Mouse (Mus musculus): Measurements from ENCODE around the gene Rock2. TPM values are rescaled to one million over a fixed set of nuclear protein-coding genes. Genes with fewer than 3 reads are reported as not detected.
A peak's percentile ranks its signal among the peaks of the same experiment; 100 is the strongest.

Gene Rock2
- total RNA-seq, 2 experiments from 2014 or later, result 78.1 to 93.7 TPM

GRCm38 (mm10) chr12:16872006-16872405 is 22.7 kb upstream of the Rock2 start:
- no peak for DNase-seq

- DNase-seq, result no peak
These were observed 21.7 kb upstream of the Rock2 start for GRCm38 (mm10) chr12:16872926-16873464.

DNA sequence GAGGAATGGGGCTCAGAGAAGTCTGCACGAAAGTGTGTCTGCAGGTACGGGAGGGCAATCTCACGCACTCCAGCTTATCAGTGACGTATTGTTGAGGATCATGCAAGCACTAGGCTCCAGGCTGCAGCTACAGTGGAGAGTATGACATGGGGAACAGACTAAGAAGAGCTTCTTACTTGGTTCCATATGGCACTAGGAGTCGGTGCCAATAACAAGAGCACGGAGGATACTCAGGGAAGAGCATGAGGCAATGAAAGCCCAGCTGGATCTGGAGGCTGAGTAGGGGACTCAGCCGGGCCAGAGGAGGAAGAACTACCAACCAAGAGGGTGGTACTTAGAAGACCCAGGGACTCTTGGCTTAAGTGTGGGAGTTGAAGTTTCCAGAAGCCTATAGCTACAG is 21.1 kb upstream of the Rock2 start:
- no peak for DNase-seq

- peak; percentile 74 to 80 for DNase-seq
These were observed 20.6 kb upstream of the Rock2 start for GRCm38 (mm10) chr12:16874086-16874485.

DNA sequence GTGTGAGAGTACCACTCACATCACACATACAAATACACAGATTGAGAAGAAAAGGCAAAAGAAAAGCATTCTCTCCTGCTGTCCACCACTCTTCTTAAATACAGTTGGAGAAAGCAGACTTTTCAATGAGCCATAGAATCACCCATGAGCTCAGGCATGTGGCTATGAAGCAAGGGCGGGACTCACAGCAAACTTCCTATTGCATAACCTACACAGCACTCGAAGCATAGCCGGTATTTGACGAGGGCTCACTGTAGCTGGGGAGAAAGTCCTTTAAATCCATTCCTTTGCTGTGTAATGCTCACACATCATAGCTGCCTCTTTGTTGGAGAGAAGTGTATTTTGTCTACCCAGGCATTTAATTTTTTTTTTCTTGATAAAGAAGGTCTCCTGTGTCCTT is 19.4 kb upstream of the Rock2 start:
- DNase-seq, result no peak

- DNase-seq, result no peak
These were observed 19.0 kb upstream of the Rock2 start for GRCm38 (mm10) chr12:16875678-16876077.

DNA sequence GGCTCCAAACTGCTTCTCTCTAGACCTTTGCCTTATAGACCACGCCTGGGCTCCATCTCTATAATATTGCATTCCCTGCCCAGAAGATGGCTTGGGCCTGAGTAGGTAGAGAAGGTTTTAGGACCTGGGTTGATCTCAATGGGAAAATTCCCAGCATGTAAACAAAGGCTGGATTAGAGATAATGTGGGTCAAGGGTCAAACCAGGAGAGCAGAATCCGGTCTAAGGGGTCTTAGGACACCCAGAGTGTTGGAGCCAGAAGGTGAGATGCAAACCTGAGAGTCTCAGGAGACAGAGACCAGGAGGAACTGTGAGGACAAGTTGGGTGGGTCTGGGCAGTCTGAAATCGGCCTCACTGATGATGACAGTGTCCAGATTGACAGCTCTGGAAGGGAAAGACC is 18.0 kb upstream of the Rock2 start:
- no peak for DNase-seq

DNA sequence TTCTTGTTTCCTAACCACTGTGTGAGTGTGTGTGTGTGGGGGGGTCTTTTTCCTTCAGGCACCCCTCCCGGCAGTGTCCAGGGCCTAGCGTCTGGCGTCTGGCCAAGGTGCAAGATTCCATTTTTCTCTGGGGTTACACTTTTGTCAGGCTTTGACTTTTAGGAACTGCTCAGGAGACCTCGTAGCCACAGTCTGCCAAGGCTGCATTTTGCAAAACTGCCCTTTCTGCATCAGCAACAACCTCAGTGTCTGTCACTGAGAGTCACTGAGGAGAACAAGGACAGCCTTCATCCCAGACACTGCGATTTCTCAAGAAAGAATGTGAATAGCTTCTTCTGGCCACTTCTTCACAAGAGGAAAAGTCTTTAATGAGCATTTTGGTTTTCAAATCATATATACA is 17.6 kb upstream of the Rock2 start:
- peak; percentile 60 to 75 for DNase-seq

- no peak for DNase-seq
These were observed 17.0 kb upstream of the Rock2 start for GRCm38 (mm10) chr12:16877679-16878078.

GRCm38 (mm10) chr12:16879369-16879768 is 15.3 kb upstream of the Rock2 start:
- no peak for DNase-seq

DNA sequence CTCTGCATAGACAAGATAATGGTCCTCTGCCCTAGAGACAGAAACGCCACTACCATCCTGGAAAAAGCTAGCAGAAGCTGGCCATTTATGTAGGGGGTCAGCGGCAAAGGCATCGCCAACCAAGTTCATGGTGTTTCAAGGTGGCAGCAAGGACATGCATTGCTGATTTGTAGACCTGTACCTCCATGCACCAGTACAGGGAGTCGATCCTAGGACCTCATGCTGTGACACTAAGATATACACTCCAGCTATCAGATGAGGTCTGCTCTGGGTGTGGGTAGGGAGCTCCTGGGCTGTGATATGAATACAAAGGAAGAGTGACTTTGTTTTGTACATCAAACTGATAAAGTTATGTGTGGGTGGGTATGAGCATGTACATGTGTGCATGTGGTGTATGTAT is 14.6 kb upstream of the Rock2 start:
- no peak for DNase-seq

GRCm38 (mm10) chr12:16882442-16882841 is 12.3 kb upstream of the Rock2 start:
- no peak for DNase-seq

DNA sequence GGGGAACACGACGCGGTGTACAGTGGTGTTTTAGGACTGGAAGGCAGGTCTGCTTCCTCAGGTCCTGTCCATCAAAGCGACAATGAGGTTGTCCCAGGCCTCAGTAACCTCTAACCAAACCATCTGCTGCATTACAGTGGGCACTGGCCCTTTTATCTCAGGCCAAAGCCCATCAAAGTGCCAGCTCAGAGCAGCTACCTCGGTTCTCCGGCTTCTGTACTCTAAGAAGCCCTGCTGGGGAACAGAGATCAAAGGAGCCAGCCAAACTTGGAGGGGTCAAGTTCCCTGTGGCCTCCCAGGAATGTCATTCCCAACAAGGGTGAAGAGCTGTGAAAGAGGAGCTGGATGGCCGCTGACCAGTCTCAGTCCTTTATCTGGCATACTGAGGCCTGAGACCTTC is 11.6 kb upstream of the Rock2 start:
- peak; percentile 52 to 54 for DNase-seq

GRCm38 (mm10) chr12:16884534-16884933 is 10.2 kb upstream of the Rock2 start:
- DNase-seq, result no peak

DNA sequence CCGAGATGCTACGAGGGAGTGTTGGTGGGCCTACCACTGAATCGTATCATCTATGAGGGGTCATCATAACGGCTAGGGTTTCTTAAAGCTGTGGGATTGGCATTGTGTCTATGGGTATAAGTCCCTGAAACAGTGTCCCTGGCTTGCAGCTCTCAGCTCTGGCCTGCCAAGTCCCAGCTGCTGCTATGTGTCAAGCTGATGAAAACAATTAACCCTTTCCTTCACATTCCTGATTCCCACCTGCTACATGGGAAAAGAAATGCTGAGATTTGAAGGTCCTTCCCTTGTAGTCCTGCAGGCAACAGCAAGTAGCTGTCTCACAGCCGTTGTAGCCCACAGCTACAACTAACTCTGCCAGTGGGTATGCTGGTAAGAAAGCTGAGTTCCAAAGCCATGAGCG is 8.3 kb upstream of the Rock2 start:
- DNase-seq, result no peak

GRCm38 (mm10) chr12:16893039-16893438 is 1.7 kb upstream of the Rock2 start:
- DNase-seq, result no peak

DNA sequence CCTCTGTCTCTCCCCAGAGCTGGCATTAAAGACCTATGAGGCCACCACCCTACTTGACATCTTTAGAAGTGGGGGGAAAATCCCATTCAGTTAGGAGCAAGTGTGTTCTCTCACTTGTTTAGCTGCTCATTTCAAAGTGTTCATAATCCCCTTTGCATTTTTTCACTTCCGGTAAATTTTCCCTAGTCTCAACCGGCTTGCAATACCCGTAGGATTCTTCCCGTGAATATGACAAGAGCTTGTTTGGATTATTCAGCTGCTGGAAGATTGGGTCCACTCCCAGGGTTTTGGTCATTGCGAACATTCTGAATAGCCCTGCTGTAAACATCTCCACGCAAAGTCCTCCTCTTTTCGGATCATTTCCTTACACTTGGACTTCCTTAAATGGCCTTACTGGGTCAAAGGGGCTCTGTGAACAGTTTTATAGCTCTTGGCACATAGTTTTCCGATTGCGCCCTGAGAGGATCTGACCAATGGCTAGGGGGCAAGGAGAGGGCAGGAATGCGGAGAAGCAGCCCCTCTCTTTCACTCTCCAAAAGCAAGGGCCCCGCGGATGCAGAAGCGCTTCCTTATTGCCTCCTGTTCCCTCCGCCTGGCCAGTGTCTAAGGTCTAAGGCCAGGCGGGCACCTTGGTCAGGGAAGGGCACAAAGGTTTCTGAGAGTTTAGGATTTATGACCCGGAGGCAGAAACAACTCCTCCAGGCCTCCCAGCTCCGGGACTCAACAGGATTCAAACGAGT is 869 bp upstream of the Rock2 start:
- no peak for DNase-seq

- DNase-seq, result peak; percentile 61
These were observed 680 bp downstream of the Rock2 start for GRCm38 (mm10) chr12:16895221-16895928.

GRCm38 (mm10) chr12:16896073-16896789 is 1.5 kb downstream of the Rock2 start:
- peak; percentile 44 to 61 for DNase-seq

GRCm38 (mm10) chr12:16897225-16897624 is 2.5 kb downstream of the Rock2 start:
- peak in 1 of 2 experiments; percentile 26 for DNase-seq

DNA sequence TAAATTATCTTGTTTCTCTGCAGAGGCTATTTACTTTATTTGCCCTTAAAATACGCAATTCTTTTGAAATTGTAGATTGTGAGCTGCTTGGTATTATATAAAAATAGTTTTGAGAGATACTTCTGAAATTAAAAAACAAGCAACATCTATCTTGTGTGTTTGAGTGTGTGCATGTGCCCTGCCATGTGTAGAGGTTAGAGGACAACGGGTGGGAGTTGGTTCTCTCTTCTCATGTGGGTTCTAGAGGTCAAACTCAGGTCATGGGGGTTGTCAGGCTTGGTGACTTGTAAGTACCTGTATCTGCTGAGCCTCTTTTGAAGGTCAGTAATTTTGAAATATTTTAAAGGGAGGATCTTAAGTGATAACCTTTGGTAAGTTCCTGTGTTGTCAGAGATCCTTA is 3.5 kb downstream of the Rock2 start:
- DNase-seq, result no peak

- no peak for DNase-seq
These were observed 4.1 kb downstream of the Rock2 start for GRCm38 (mm10) chr12:16898790-16899189.
